Mouse (Mus musculus): ENCODE results near the gene Tspan14. TPM values are rescaled to one million over a fixed set of nuclear protein-coding genes. Genes with fewer than 3 reads are reported as not detected.

Tspan14 gene
- polyA plus RNA-seq, 1 experiment: 94.2 TPM

DNA sequence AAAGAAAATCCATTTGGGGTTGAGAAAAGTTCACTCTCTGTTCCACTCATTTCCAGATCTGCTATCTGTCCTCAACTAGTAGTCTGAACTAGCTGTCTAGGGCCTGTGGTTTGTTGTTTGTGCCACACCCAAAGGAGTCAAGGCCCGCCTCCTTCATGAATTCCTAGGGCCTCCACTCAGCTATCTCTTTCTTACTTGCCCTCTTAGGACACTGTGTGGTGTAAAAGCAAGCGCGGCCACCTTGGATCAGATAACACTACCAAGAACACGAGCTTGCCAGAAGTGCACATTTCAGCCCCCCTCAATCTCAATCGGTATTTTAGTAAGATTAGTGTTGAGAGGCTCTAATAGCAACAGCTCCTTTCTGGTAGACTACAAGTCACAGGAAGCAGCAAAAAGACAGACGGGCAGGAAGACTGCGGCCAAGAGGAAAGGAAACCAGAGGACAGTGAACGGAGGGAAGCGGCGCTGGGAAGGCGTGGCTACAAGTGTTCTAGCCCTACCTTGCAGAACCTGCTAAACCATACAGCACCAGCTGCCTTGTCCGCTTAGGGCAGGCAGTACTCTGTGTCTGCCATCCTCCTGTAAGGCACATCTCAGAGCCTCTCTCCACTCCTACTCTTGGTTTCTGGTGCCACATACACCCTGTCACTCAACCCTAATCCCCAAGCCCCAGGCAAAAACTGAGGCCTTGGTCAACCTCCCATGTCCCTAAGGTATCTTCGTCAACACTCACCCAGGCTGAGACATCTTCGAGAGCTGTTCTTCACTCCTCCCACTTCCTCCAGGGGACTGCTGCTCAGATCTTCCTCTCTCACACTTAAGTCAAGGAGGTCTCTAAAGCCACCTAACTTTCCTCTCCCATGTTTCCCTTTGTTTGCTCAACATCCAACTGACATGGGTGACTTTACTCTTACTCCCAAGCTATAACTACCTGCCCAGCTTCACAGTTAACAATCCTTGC lies 18.9 kb downstream of the Tspan14 start:
- no peak for DNase-seq
- Histone ChIP-seq H3K4me3 (replicated peaks; ENCODE audit: extremely low read depth, low read depth, low read length) (no peak overlapping the region), H3K4me1 (ENCODE audit: control insufficient read depth, insufficient read depth, low read length) (peaks cover 38% of the 10 kb centered on the region)
- WGBS: 41% methylated on average over 14 of the region's 14 CpGs
- no peak for TF ChIP-seq CTCF (IDR thresholded peaks at IDR 0.05; ENCODE audit: insufficient read depth, low read length)
- 0 out of 2 replicates have a peak, but pooled peaks have one; percentile 12 for TF ChIP-seq POLR2A (IDR thresholded peaks at IDR 0.05; ENCODE audit: borderline replicate concordance, extremely low read depth, low read depth, low read length)

DNA sequence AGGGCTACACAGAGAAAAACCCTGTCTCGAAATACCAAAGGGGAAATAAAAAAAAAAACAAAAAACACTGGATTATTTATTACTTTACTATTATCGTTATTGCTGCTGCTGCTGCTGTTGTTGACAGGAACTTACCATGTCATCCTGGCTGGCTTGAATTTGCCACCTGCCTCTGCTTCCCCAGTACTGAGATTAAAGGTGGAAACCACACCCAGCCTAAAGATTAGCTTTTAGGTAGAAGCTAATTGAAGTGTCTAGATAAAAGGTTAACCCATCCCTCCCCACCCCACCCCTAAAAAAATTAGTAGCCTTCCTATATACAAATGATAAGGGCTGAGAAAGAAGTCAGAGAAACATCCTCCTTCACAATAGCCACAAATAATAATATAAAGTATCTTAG lies 22.8 kb downstream of the Tspan14 start:
- TF ChIP-seq CTCF (IDR thresholded peaks at IDR 0.05; ENCODE audit: insufficient read depth, low read length) (no peak), POLR2A (IDR thresholded peaks at IDR 0.05; ENCODE audit: borderline replicate concordance, extremely low read depth, low read depth, low read length) (no peak)
- 62% methylated on average over 2 of the region's 2 CpGs for WGBS
- Histone ChIP-seq H3K4me1 (ENCODE audit: control insufficient read depth, insufficient read depth, low read length) (peaks cover 22% of the 10 kb centered on the region), H3K4me3 (replicated peaks; ENCODE audit: extremely low read depth, low read depth, low read length) (no peak overlapping the region)
- no peak for DNase-seq

DNA sequence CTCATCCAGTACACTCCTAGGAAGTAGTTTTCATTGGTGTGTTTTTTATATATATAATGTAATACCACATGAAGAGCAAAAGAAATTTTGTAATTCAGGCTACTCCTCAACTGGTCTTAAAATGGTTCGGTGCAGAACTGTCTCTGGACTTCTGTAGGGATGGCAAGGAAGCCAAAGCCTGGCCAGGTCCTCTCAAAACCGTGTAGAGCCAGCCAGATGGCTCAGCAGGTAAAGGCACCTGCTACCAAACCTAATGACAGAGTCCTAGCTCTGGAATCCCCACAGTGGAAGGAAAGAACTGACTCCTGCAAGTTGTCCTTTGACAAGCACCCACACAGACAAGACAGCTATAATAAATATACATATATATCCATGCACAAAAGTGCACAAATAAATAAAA lies 24.2 kb downstream of the Tspan14 start:
- TF ChIP-seq POLR2A (IDR thresholded peaks at IDR 0.05; ENCODE audit: borderline replicate concordance, extremely low read depth, low read depth, low read length) (no peak), CTCF (IDR thresholded peaks at IDR 0.05; ENCODE audit: insufficient read depth, low read length) (no peak)
- peaks cover 8% of the 10 kb centered on the region for H3K4me1 ChIP-seq (ENCODE audit: control insufficient read depth, insufficient read depth, low read length)
- 77% methylated on average over 2 of the region's 2 CpGs for WGBS

DNA sequence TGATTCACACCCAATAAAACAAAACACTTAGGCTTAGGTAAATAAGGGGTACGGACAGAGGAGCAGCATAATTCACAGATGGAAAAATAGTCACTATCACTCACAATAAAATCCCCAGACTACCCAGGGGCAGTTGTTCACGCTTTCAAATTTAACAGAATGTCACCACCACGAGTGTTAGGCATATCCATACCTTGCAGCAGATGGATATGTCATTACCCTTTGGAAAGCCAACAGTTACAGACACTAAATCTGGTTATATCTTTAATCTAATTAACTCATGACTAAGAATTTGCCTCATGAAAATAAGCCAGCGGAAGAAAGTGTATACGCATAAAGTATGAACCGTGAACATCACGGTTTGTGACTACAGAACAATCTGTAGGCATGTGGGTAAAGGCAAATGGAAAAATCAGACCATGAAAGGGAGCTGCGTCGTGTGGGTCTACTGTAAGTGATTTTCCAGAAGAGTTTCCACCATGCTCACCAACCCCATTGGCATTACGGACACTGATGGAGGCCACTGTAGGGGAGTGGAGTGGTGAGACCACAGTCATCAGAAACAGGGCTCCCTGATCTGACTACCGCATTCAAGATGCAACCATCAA lies 28.1 kb downstream of the Tspan14 start:
- H3K4me3 ChIP-seq (replicated peaks; ENCODE audit: extremely low read depth, low read depth, low read length): no peak overlapping the region

More for the DNA sequence above, 24.2 kb downstream of the Tspan14 start:
- no peak for DNase-seq
- H3K4me3 ChIP-seq (replicated peaks; ENCODE audit: extremely low read depth, low read depth, low read length): no peak overlapping the region

DNA sequence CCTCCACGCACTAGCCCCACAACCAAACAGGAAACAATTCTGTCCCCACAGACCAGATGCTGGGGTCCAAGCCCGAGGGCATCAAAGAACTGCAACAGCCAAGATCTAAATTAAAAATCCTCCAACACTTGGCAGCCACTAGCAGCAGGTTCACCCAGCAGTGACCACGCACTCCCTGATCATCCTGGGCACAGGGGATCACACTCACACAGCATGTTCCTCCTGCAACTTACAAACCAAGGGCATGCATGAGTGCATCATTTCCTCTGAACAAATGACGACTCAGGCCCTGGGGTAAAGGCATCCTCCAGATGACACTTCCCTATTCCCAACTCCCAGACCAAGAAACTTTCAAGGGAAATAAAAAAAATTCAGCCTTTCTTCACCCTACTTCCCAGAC lies 29.6 kb downstream of the Tspan14 start:
- no peak for DNase-seq
- Histone ChIP-seq H3K4me1 (ENCODE audit: control insufficient read depth, insufficient read depth, low read length) (peaks cover 22% of the 10 kb centered on the region), H3K4me3 (replicated peaks; ENCODE audit: extremely low read depth, low read depth, low read length) (no peak overlapping the region)
- 57% methylated on average over 4 of the region's 4 CpGs for WGBS
- TF ChIP-seq POLR2A (IDR thresholded peaks at IDR 0.05; ENCODE audit: borderline replicate concordance, extremely low read depth, low read depth, low read length) (no peak), CTCF (IDR thresholded peaks at IDR 0.05; ENCODE audit: insufficient read depth, low read length) (no peak)

More for the DNA sequence above, 28.1 kb downstream of the Tspan14 start:
- TF ChIP-seq CTCF (IDR thresholded peaks at IDR 0.05; ENCODE audit: insufficient read depth, low read length) (no peak), POLR2A (IDR thresholded peaks at IDR 0.05; ENCODE audit: borderline replicate concordance, extremely low read depth, low read depth, low read length) (no peak)
- H3K4me1 ChIP-seq (ENCODE audit: control insufficient read depth, insufficient read depth, low read length): peaks cover 18% of the 10 kb centered on the region
- DNase-seq: no peak
- 81% methylated on average over 11 of the region's 11 CpGs for WGBS

DNA sequence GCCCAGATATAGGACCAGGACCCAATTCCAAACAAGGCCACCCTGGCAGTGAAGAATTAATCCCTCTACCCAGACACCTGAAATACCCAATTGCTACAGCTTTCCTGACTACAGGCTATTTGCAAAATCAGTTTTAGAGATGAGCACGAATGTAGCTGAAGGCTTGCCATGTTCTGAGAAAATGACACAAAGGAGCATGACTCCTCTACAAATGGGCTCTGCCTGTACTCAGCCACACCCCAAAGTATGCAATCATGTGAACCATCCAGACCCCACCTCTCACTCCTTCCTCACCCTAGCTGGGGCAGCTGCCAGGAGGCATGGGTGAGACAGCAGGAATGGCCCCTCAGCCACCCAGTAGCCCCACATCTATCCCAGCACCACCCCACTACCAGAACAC lies 31.1 kb downstream of the Tspan14 start:
- peaks cover 34% of the 10 kb centered on the region for H3K4me1 ChIP-seq (ENCODE audit: control insufficient read depth, insufficient read depth, low read length)
- H3K4me3 ChIP-seq (replicated peaks; ENCODE audit: extremely low read depth, low read depth, low read length): no peak overlapping the region
- WGBS: 50% methylated on average over 1 of the region's 1 CpGs
- no peak for DNase-seq
- no peak for TF ChIP-seq POLR2A (IDR thresholded peaks at IDR 0.05; ENCODE audit: borderline replicate concordance, extremely low read depth, low read depth, low read length)
- no peak for TF ChIP-seq CTCF (IDR thresholded peaks at IDR 0.05; ENCODE audit: insufficient read depth, low read length)

DNA sequence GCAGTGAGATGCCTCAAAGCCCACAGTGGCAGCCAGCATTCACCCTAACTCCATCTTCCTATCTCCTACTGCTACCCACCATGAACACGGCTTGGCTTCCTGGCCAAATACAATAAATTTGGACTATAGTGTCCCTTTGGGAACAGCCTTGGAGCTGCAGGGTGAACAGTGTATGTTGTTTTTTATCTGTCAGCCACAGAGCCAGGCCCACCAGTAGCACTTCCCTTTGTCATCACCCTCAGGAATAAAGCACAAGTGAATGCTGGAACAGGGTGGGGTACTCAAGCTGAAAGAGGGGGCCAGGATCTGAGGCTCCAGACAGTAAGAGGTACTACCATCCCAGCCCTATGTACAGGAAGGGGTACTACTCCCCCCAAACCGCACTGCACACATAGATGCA lies 31.6 kb downstream of the Tspan14 start:
- 56% methylated on average over 2 of the region's 2 CpGs for WGBS
- Histone ChIP-seq H3K4me1 (ENCODE audit: control insufficient read depth, insufficient read depth, low read length) (peaks cover 36% of the 10 kb centered on the region), H3K4me3 (replicated peaks; ENCODE audit: extremely low read depth, low read depth, low read length) (no peak overlapping the region)
- TF ChIP-seq POLR2A (IDR thresholded peaks at IDR 0.05; ENCODE audit: borderline replicate concordance, extremely low read depth, low read depth, low read length): no peak
- no peak for TF ChIP-seq CTCF (IDR thresholded peaks at IDR 0.05; ENCODE audit: insufficient read depth, low read length)
- no peak for DNase-seq

DNA sequence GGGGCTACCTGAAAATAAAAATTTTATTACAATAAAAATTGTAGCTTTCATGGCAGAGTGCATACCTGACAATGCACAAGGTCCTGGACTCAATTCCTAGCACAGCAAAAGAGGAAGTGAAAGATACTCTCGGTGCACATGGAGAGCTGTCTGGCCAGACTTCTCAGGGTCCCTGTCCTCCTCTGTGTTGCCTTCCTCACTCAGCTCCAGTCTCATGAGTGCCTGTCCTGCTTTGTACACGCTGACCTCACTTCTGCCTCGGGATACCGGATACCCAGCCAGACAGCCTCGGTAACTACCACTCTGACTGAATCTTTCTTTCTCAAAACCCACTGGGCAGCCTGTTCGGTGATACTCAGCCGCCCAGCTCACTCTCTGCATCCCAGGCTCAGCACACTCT lies 33.3 kb downstream of the Tspan14 start:
- DNase-seq: no peak
- no peak overlapping the region for H3K4me3 ChIP-seq (replicated peaks; ENCODE audit: extremely low read depth, low read depth, low read length)
- no peak for TF ChIP-seq POLR2A (IDR thresholded peaks at IDR 0.05; ENCODE audit: borderline replicate concordance, extremely low read depth, low read depth, low read length)
- TF ChIP-seq CTCF (IDR thresholded peaks at IDR 0.05; ENCODE audit: insufficient read depth, low read length): no peak
- 56% methylated on average over 7 of the region's 7 CpGs for WGBS
- peaks cover 38% of the 10 kb centered on the region for H3K4me1 ChIP-seq (ENCODE audit: control insufficient read depth, insufficient read depth, low read length)

DNA sequence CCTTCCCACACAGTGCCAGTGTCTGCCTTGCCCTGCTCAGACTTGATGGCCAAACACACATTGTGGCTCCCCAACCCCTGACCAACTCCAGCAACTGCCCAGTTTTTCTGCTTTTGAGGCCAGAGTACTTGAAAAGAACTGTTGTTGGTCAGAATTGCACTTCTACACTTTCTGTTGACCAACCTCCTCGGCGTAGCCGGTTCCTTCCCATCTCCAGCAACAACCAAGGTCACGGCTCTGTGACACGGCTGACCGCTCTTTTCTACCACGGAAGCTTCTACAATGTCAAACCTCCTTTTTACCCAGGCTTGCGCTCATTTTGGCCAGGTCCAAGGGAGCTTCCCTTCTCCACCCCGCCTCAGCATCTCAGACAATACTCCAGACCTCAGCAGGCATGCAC lies 34.4 kb downstream of the Tspan14 start:
- no peak overlapping the region for H3K4me3 ChIP-seq (replicated peaks; ENCODE audit: extremely low read depth, low read depth, low read length)
- DNase-seq: no peak
- TF ChIP-seq CTCF (IDR thresholded peaks at IDR 0.05; ENCODE audit: insufficient read depth, low read length) (no peak), POLR2A (IDR thresholded peaks at IDR 0.05; ENCODE audit: borderline replicate concordance, extremely low read depth, low read depth, low read length) (no peak)
- 58% methylated on average over 9 of the region's 9 CpGs for WGBS
- peaks cover 48% of the 10 kb centered on the region for H3K4me1 ChIP-seq (ENCODE audit: control insufficient read depth, insufficient read depth, low read length)

All from lung, adult 2 months (tissue).